Comparison of ENCODE assay signal across 21 mouse cellular contexts in the genomic region with DNA sequence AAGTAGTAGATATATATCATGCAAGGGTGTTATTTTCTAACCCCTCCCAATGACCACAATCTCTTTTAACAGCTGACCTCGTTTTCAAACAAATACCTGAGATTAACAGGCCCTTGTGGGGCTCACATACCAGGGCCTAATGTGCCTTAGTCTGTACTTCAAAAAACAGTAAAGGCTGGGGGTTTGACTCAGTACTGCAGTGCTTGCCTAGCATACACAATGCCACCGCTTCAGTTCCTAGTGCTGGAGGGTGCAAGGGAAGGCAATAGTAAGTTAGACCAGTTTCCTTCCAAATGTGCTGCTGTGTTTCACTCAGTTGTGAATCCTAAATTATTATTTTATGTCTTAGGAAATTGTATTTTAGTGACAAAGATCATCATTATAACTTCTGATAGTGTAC. TPM values are rescaled to one million over a fixed set of nuclear protein-coding genes. Genes with fewer than 3 reads are reported as not detected.
DNase-seq lines count a peak whose midpoint lies in the region; ATAC-seq lines count a peak whose summit lies in the region.
"Had no signal": no experiment of that assay in that cellular context is flagged by ENCODE, and none has a peak within 500 bp of the region (broad histone marks: within the 10 kb centered on the region; RNA-seq: fewer than 3 reads in every experiment).

No protein-coding gene starts in this region.

- 83% methylated on average over 2 of the region's 2 CpGs for WGBS in kidney, embryonic 14.5 days
- WGBS in kidney, embryonic 15.5 days: 72% methylated on average over 2 of the region's 2 CpGs
- WGBS in kidney, embryonic 16.5 days: 75% methylated on average over 2 of the region's 2 CpGs

- H3K9ac ChIP-seq in kidney, embryonic 14.5 days (ENCODE audit: low read depth, low read length): no peak overlapping the region
- no peak overlapping the region for H3K9ac ChIP-seq in kidney, embryonic 15.5 days
- H3K9ac ChIP-seq in kidney, embryonic 16.5 days (replicated peaks; ENCODE audit: low read length): no peak overlapping the region

- 0 out of 2 replicates have a peak, but pooled peaks have one; percentile 43 for ATAC-seq in kidney, embryonic 14.5 days (ENCODE audit: low FRiP score, low TSS enrichment)
- ATAC-seq in kidney, embryonic 15.5 days (replicated peaks; ENCODE audit: low FRiP score): peak; percentile 55; the same call in 1 of the 2 replicates
- peak; percentile 63 for ATAC-seq in kidney, embryonic 16.5 days (ENCODE audit: low FRiP score, low TSS enrichment)
- ATAC-seq: activated CD4-positive, CD25-positive, alpha-beta regulatory T cell, adult 4 months; CD4-positive, CD25-positive, alpha-beta regulatory T cell, adult 4 months; Patski had no signal

- no peaks in the 10 kb centered on the region for H3K27me3 ChIP-seq in kidney, embryonic 14.5 days (ENCODE audit: control insufficient read depth, insufficient read depth, low read length)
- no peaks in the 10 kb centered on the region for H3K27me3 ChIP-seq in kidney, embryonic 15.5 days
- H3K27me3 ChIP-seq in kidney, embryonic 16.5 days (ENCODE audit: insufficient read depth, low read length): no peaks in the 10 kb centered on the region
- H3K27me3 ChIP-seq: CH12.LX, Patski had no signal

- H3K4me1 ChIP-seq in kidney, embryonic 14.5 days (ENCODE audit: control insufficient read depth, insufficient read depth, low read length): no peaks in the 10 kb centered on the region
- H3K4me1 ChIP-seq in kidney, embryonic 15.5 days: peaks cover under 1% of the 10 kb centered on the region; the same call in 1 of the 2 replicates
- H3K4me1 ChIP-seq in kidney, embryonic 16.5 days (ENCODE audit: insufficient read depth, low read length): no peaks in the 10 kb centered on the region

- no peak overlapping the region for H3K27ac ChIP-seq in kidney, embryonic 14.5 days (ENCODE audit: low read depth, low read length)
- peak overlapping the region; percentile 54; the same call in 1 of the 2 replicates for H3K27ac ChIP-seq in kidney, embryonic 15.5 days
- H3K27ac ChIP-seq in kidney, embryonic 16.5 days (ENCODE audit: low read length): 0 out of 2 replicates have a peak overlapping the region, but pooled peaks have one; percentile 27

- peaks cover 19% of the 10 kb centered on the region for H3K36me3 ChIP-seq in kidney, embryonic 14.5 days (ENCODE audit: control insufficient read depth, insufficient read depth, low read length)
- peaks cover 37% of the 10 kb centered on the region for H3K36me3 ChIP-seq in kidney, embryonic 15.5 days
- H3K36me3 ChIP-seq in kidney, embryonic 16.5 days (ENCODE audit: insufficient read depth, low read length): peaks cover 14% of the 10 kb centered on the region; the same call in 1 of the 2 replicates

- H3K4me2 ChIP-seq in kidney, embryonic 14.5 days (replicated peaks; ENCODE audit: low read depth, low read length): no peak overlapping the region
- no peak overlapping the region for H3K4me2 ChIP-seq in kidney, embryonic 15.5 days
- no peak overlapping the region for H3K4me2 ChIP-seq in kidney, embryonic 16.5 days (replicated peaks; ENCODE audit: low read depth, low read length)

- no peak overlapping the region for H3K4me3 ChIP-seq in kidney, embryonic 14.5 days (ENCODE audit: low read length)
- H3K4me3 ChIP-seq in kidney, embryonic 15.5 days (replicated peaks): no peak overlapping the region
- H3K4me3 ChIP-seq in kidney, embryonic 16.5 days (ENCODE audit: low read length): no peak overlapping the region

- H3K9me3 ChIP-seq in kidney, embryonic 14.5 days (ENCODE audit: control insufficient read depth, low read length): no peaks in the 10 kb centered on the region
- H3K9me3 ChIP-seq in kidney, embryonic 15.5 days (replicated peaks): no peaks in the 10 kb centered on the region
- no peaks in the 10 kb centered on the region for H3K9me3 ChIP-seq in kidney, embryonic 16.5 days (ENCODE audit: low read length)
- H3K9me3 ChIP-seq: G1E had no signal

- no peak for DNase-seq in kidney, adult 18-20 months
- no peak for DNase-seq in kidney, postnatal 36 days
- DNase-seq in kidney, postnatal 4 days: no peak
- DNase-seq: adrenal gland, adult 2 months; adrenal gland, adult 8-10 months; adrenal gland, postnatal 10 days; adrenal gland, postnatal 14 days; adrenal gland, postnatal 25 days; adrenal gland, postnatal 36 days; B cell, adult 2 months; cerebellum, adult 11 months; cerebellum, adult 11-12 months; cerebellum, adult 18-20 months had no signal

RNA-seq across cellular contexts. Expression of a gene that starts 23.2 kb away (rescaled TPM):
- 145 and 169 TPM in 2 replicates for polyA plus RNA-seq in kidney, embryonic 14.5 days (2014; fragmentation: Nextera tagmentation; extraction: Ambion mirVana)
- 135 and 160 TPM in 2 replicates for polyA plus RNA-seq in kidney, embryonic 15.5 days (2015; fragmentation: Nextera tagmentation; extraction: Ambion mirVana)
- polyA plus RNA-seq in kidney, embryonic 16.5 days (2015; fragmentation: Nextera tagmentation; extraction: Ambion mirVana): 120 and 146 TPM in 2 replicates

RNA-seq across cellular contexts. Expression of a gene that starts 56.8 kb away (rescaled TPM):
- polyA plus RNA-seq in kidney, embryonic 14.5 days (2014; fragmentation: Nextera tagmentation; extraction: Ambion mirVana): 117 and 125 TPM in 2 replicates
- polyA plus RNA-seq in kidney, embryonic 15.5 days (2015; fragmentation: Nextera tagmentation; extraction: Ambion mirVana): 101 and 105 TPM in 2 replicates
- polyA plus RNA-seq in kidney, embryonic 16.5 days (2015; fragmentation: Nextera tagmentation; extraction: Ambion mirVana): 77.1 and 88.9 TPM in 2 replicates
